Mouse (Mus musculus) stomach, postnatal 0 days (tissue): ENCODE data around the gene Zfp558. TPM values are rescaled to one million over a fixed set of nuclear protein-coding genes. Genes with fewer than 3 reads are reported as not detected.

Experiments
- ATAC-seq: fragments of 200-750 bp; cut with Nextera tagmentation; 2 replicates; pipeline ENCODE4 v1.8.0; 2017; ENCODE audit not compliant: low FRiP score, low TSS enrichment
- DNase-seq: peaks from one replicate; pipeline ENCODE4 v3.0.0-alpha.2; 2016; ENCODE audit warnings: low spot score
- H3K27ac ChIP-seq: fragments of 300-500 bp; sonication (generic); replicated peaks from 2 replicates; pipeline ENCODE4 v1.5.1; 2014; ENCODE audit warnings: mild to moderate bottlenecking, control low read depth
- H3K27me3 ChIP-seq: fragments of 300-500 bp; sonication (generic); 2 replicates; pipeline ENCODE4 v1.6.1; 2014; ENCODE audit warnings: low read length; ENCODE audit not compliant: control insufficient read depth, insufficient read depth
- H3K36me3 ChIP-seq: fragments of 300-500 bp; sonication (generic); 2 replicates; pipeline ENCODE4 v1.6.1; 2014; ENCODE audit warnings: low read length, mixed read lengths; ENCODE audit not compliant: control insufficient read depth, insufficient read depth
- H3K4me1 ChIP-seq: fragments of 300-500 bp; sonication (generic); replicated peaks from 2 replicates; pipeline ENCODE4 v1.6.1; 2014; ENCODE audit warnings: antibody characterized with exemption; ENCODE audit not compliant: control insufficient read depth, insufficient read depth
- H3K4me2 ChIP-seq: fragments of 300-500 bp; sonication (generic); replicated peaks from 2 replicates; pipeline ENCODE4 v1.6.1; 2014; ENCODE audit warnings: low read depth, mild to moderate bottlenecking, control low read depth, moderate library complexity
- H3K4me3 ChIP-seq: fragments of 300-500 bp; sonication (generic); 2 replicates; pipeline ENCODE4 v1.5.1; 2014; ENCODE audit warnings: low read depth, low read length, control low read depth
- H3K9ac ChIP-seq: fragments of 300-500 bp; sonication (generic); 2 replicates; pipeline ENCODE4 v1.6.1; 2014; ENCODE audit warnings: mild to moderate bottlenecking, low read length, control low read depth, mixed read lengths
- H3K9me3 ChIP-seq: fragments of 300-500 bp; sonication (generic); 2 replicates; pipeline ENCODE4 v1.6.1; 2016; ENCODE audit warnings: low read length; ENCODE audit not compliant: control insufficient read depth
- CTCF ChIP-seq: IDR thresholded peaks from 2 replicates; pipeline ENCODE4 v1.5.1; 2016; ENCODE audit warnings: antibody characterized with exemption, low read depth, mild to moderate bottlenecking, moderate library complexity
- EP300 ChIP-seq: optimal IDR thresholded peaks from 2 replicates; pipeline ENCODE3; 2016; ENCODE audit warnings: antibody characterized with exemption
- WGBS: fragments of 180-500 bp; shearing (Covaris S2); extraction: QIAGEN DNeasy Blood & Tissue Kit; methylation state at CpG from one replicate; pipeline ENCODE4 v1.1.7; 2014; 5-methylcytosine and 5-hydroxymethylcytosine counted together
- polyA plus RNA-seq: library from polyadenylated mRNA; unstranded; fragments of >200 nt; fragmentation: Nextera tagmentation; extraction: Ambion mirVana; gene quantifications from 2 replicates; pipeline ENCODE4 v1.2.1, GENCODE M21; 2015

Gene Zfp558
- 1.3 TPM in 2 replicates for polyA plus RNA-seq

- no peaks in the 10 kb centered on the region for H3K27me3 ChIP-seq
- no peak for ATAC-seq
- WGBS = 70% methylated on average over 3 of the region's 3 CpGs
- H3K9ac ChIP-seq = no peak within 1 kb of the TSS
- no peak for TF ChIP-seq CTCF
- TF ChIP-seq EP300 = no peak
- no peak within 1 kb of the TSS for H3K4me3 ChIP-seq
- no peak for DNase-seq
- no peaks in the 10 kb centered on the region for H3K36me3 ChIP-seq
- no peaks in the 10 kb centered on the region for H3K4me1 ChIP-seq
- H3K9me3 ChIP-seq = no peaks in the 10 kb centered on the region
- H3K27ac ChIP-seq = no peak within 1 kb of the TSS
- no peak within 1 kb of the TSS for H3K4me2 ChIP-seq
These were observed at the start of gene Zfp558, which contains the start of gene Mbd3l1 for GRCm38 (mm10) chr9:18478168-18478567. Gene Zfp558, minus strand, starts transcription at chr9:18478268. Gene Mbd3l1, plus strand, starts transcription at chr9:18478359.

GRCm38 (mm10) chr9:18508098-18508497 lies 30.0 kb upstream of the Zfp558 start:
- H3K4me1 ChIP-seq = no peaks in the 10 kb centered on the region
- no peak overlapping the region for H3K4me3 ChIP-seq
- no peak overlapping the region for H3K4me2 ChIP-seq
- no peak overlapping the region for H3K27ac ChIP-seq
- WGBS = 53% methylated on average over 2 of the region's 2 CpGs
- ATAC-seq = no peak
- TF ChIP-seq EP300 (no peak), CTCF (peak; percentile 47)
- no peaks in the 10 kb centered on the region for H3K36me3 ChIP-seq
- H3K27me3 ChIP-seq = no peaks in the 10 kb centered on the region
- DNase-seq = no peak
- no peaks in the 10 kb centered on the region for H3K9me3 ChIP-seq
- no peak overlapping the region for H3K9ac ChIP-seq

GRCm38 (mm10) chr9:18473324-18474128 lies 4.5 kb downstream of the Zfp558 start:
- no peak for TF ChIP-seq EP300
- peak; percentile 43 for TF ChIP-seq CTCF
- Histone ChIP-seq H3K9ac (peak overlapping the region; percentile 66), H3K36me3 (no peaks in the 10 kb centered on the region), H3K4me1 (no peaks in the 10 kb centered on the region), H3K27ac (peak overlapping the region; percentile 66), H3K9me3 (no peaks in the 10 kb centered on the region), H3K27me3 (no peaks in the 10 kb centered on the region), H3K4me3 (peak overlapping the region; percentile 63), H3K4me2 (peak overlapping the region; percentile 70)
- ATAC-seq (peak; percentile 96), DNase-seq (peak; percentile 83)
- WGBS = 4% methylated on average over 39 of the region's 39 CpGs

GRCm38 (mm10) chr9:18468005-18468404 lies 10.1 kb downstream of the Zfp558 start:
- Histone ChIP-seq H3K9me3 (no peaks in the 10 kb centered on the region), H3K27me3 (no peaks in the 10 kb centered on the region), H3K4me3 (no peak overlapping the region), H3K9ac (no peak overlapping the region), H3K27ac (no peak overlapping the region), H3K36me3 (no peaks in the 10 kb centered on the region), H3K4me2 (no peak overlapping the region), H3K4me1 (no peaks in the 10 kb centered on the region)
- no peak for TF ChIP-seq EP300
- TF ChIP-seq CTCF = no peak
- ATAC-seq = no peak
- DNase-seq = no peak
- WGBS = 82% methylated on average over 3 of the region's 3 CpGs

- H3K9me3 ChIP-seq = no peaks in the 10 kb centered on the region
- TF ChIP-seq EP300 = no peak
- TF ChIP-seq CTCF = no peak
- no peak overlapping the region for H3K4me2 ChIP-seq
- H3K9ac ChIP-seq = no peak overlapping the region
- H3K27me3 ChIP-seq = no peaks in the 10 kb centered on the region
- WGBS = 77% methylated on average over 3 of the region's 3 CpGs
- no peak for ATAC-seq
- H3K27ac ChIP-seq = no peak overlapping the region
- H3K4me1 ChIP-seq = no peaks in the 10 kb centered on the region
- no peaks in the 10 kb centered on the region for H3K36me3 ChIP-seq
- H3K4me3 ChIP-seq = no peak overlapping the region
- DNase-seq = no peak
These were observed 10.7 kb downstream of the Zfp558 start for GRCm38 (mm10) chr9:18467350-18467749.

- Histone ChIP-seq H3K27me3 (no peaks in the 10 kb centered on the region), H3K4me1 (no peaks in the 10 kb centered on the region), H3K4me2 (no peak overlapping the region), H3K9me3 (no peaks in the 10 kb centered on the region), H3K9ac (no peak overlapping the region), H3K27ac (no peak overlapping the region), H3K4me3 (no peak overlapping the region), H3K36me3 (peaks cover 4% of the 10 kb centered on the region; the same call in 1 of the 2 replicates)
- TF ChIP-seq EP300 (no peak), CTCF (no peak)
- WGBS = 91% methylated on average over 4 of the region's 4 CpGs
- ATAC-seq (no peak), DNase-seq (no peak)
These were observed 21.5 kb downstream of the Zfp558 start for GRCm38 (mm10) chr9:18456520-18456919.
